Mouse (Mus musculus): ENCODE measurements around the gene Dnaja2. TPM values are rescaled to one million over a fixed set of nuclear protein-coding genes. Genes with fewer than 3 reads are reported as not detected.

Gene Dnaja2
- polyA plus RNA-seq (2015; fragmentation: Nextera tagmentation; extraction: Ambion mirVana) = 168 and 172 TPM in 2 replicates

- peaks cover 20% of the 10 kb centered on the region for H3K4me1 ChIP-seq (replicated peaks)
- peak; percentile 93 for ATAC-seq (ENCODE audit: low FRiP score)
- peak within 1 kb of the TSS; percentile 95 for H3K9ac ChIP-seq
- peak within 1 kb of the TSS; percentile 87 for H3K4me2 ChIP-seq
- WGBS = 1% methylated on average over 72 of the region's 77 CpGs
- H3K9me3 ChIP-seq = no peaks in the 10 kb centered on the region
- peak within 1 kb of the TSS; percentile 98 for H3K4me3 ChIP-seq
- H3K27ac ChIP-seq = peak within 1 kb of the TSS; percentile 95
- H3K36me3 ChIP-seq = peaks cover 20% of the 10 kb centered on the region
- no peaks in the 10 kb centered on the region for H3K27me3 ChIP-seq
These were observed at the start of gene Dnaja2 for GRCm38 (mm10) chr8:85555181-85556145. Gene Dnaja2 (minus strand): TSS chr8:85555344.

- Histone ChIP-seq H3K4me1 (replicated peaks) (no peaks in the 10 kb centered on the region), H3K9me3 (no peaks in the 10 kb centered on the region), H3K9ac (no peak overlapping the region), H3K4me3 (no peak overlapping the region), H3K36me3 (no peaks in the 10 kb centered on the region), H3K27me3 (no peaks in the 10 kb centered on the region), H3K4me2 (no peak overlapping the region), H3K27ac (no peak overlapping the region)
- 81% methylated on average over 4 of the region's 4 CpGs for WGBS
- no peak for ATAC-seq (ENCODE audit: low FRiP score)
These were observed 49.1 kb upstream of the Dnaja2 start for GRCm38 (mm10) chr8:85604201-85604600.

- 41% methylated on average over 8 of the region's 8 CpGs for WGBS
- no peaks in the 10 kb centered on the region for H3K36me3 ChIP-seq
- no peaks in the 10 kb centered on the region for H3K4me1 ChIP-seq (replicated peaks)
- H3K27ac ChIP-seq = no peak overlapping the region
- H3K4me2 ChIP-seq = no peak overlapping the region
- no peak overlapping the region for H3K4me3 ChIP-seq
- H3K9ac ChIP-seq = no peak overlapping the region
- no peaks in the 10 kb centered on the region for H3K9me3 ChIP-seq
- 0 out of 2 replicates have a peak, but pooled peaks have one; percentile 32 for ATAC-seq (ENCODE audit: low FRiP score)
- no peaks in the 10 kb centered on the region for H3K27me3 ChIP-seq
These were observed 48.2 kb upstream of the Dnaja2 start for GRCm38 (mm10) chr8:85603203-85603895.

DNA sequence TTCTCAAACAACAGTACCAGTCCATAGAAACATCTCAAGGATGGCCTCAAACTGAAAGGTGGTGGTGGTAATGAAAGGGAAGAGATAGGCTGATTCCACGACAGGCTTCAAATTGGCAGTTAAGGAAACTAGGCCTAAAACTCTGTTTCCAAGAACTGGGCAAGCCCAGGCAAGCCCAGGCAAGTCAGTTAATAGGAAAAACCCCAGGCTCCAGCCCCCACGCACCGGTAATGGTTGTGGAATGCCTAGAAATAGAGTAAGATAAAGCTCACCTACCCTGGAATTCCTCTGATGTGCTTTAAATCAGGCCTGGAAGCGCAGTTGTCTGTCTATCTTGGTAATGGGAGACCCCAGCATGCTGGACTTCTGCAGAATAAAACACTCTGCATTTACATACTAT lies 47.6 kb upstream of the Dnaja2 start:
- Histone ChIP-seq H3K9ac (no peak overlapping the region), H3K4me2 (no peak overlapping the region), H3K27me3 (no peaks in the 10 kb centered on the region), H3K9me3 (no peaks in the 10 kb centered on the region), H3K4me3 (no peak overlapping the region), H3K36me3 (no peaks in the 10 kb centered on the region), H3K27ac (no peak overlapping the region), H3K4me1 (replicated peaks) (no peaks in the 10 kb centered on the region)
- ATAC-seq (ENCODE audit: low FRiP score) = no peak
- 84% methylated on average over 4 of the region's 4 CpGs for WGBS

- no peak for ATAC-seq (ENCODE audit: low FRiP score)
- WGBS = 84% methylated on average over 8 of the region's 8 CpGs
- H3K9me3 ChIP-seq = no peaks in the 10 kb centered on the region
- no peaks in the 10 kb centered on the region for H3K4me1 ChIP-seq (replicated peaks)
- no peak overlapping the region for H3K9ac ChIP-seq
- no peaks in the 10 kb centered on the region for H3K27me3 ChIP-seq
- no peak overlapping the region for H3K27ac ChIP-seq
- H3K36me3 ChIP-seq = no peaks in the 10 kb centered on the region
- H3K4me2 ChIP-seq = no peak overlapping the region
- H3K4me3 ChIP-seq = no peak overlapping the region
These were observed 46.6 kb upstream of the Dnaja2 start for GRCm38 (mm10) chr8:85601741-85602140.

- H3K9ac ChIP-seq = no peak overlapping the region
- H3K4me3 ChIP-seq = no peak overlapping the region
- H3K4me2 ChIP-seq = no peak overlapping the region
- no peaks in the 10 kb centered on the region for H3K27me3 ChIP-seq
- no peak for ATAC-seq (ENCODE audit: low FRiP score)
- WGBS = 71% methylated on average over 8 of the region's 8 CpGs
- no peaks in the 10 kb centered on the region for H3K36me3 ChIP-seq
- peaks cover 4% of the 10 kb centered on the region; the same call in 1 of the 2 replicates for H3K4me1 ChIP-seq (replicated peaks)
- H3K27ac ChIP-seq = no peak overlapping the region
- no peaks in the 10 kb centered on the region for H3K9me3 ChIP-seq
These were observed 42.5 kb upstream of the Dnaja2 start for GRCm38 (mm10) chr8:85597413-85598191.

- no peak for ATAC-seq (ENCODE audit: low FRiP score)
- Histone ChIP-seq H3K27ac (no peak overlapping the region), H3K27me3 (no peaks in the 10 kb centered on the region), H3K4me3 (no peak overlapping the region), H3K9ac (no peak overlapping the region), H3K9me3 (no peaks in the 10 kb centered on the region), H3K4me1 (replicated peaks) (peaks cover 4% of the 10 kb centered on the region; the same call in 1 of the 2 replicates), H3K4me2 (no peak overlapping the region), H3K36me3 (no peaks in the 10 kb centered on the region)
- 38% methylated on average over 6 of the region's 6 CpGs for WGBS
These were observed 40.2 kb upstream of the Dnaja2 start for GRCm38 (mm10) chr8:85595391-85595790.

- no peak overlapping the region for H3K9ac ChIP-seq
- no peak overlapping the region for H3K27ac ChIP-seq
- no peak overlapping the region for H3K4me3 ChIP-seq
- no peaks in the 10 kb centered on the region for H3K9me3 ChIP-seq
- WGBS = 49% methylated on average over 2 of the region's 3 CpGs
- H3K4me1 ChIP-seq (replicated peaks) = peaks cover 4% of the 10 kb centered on the region; the same call in 1 of the 2 replicates
- no peak for ATAC-seq (ENCODE audit: low FRiP score)
- H3K36me3 ChIP-seq = no peaks in the 10 kb centered on the region
- H3K4me2 ChIP-seq = no peak overlapping the region
- H3K27me3 ChIP-seq = no peaks in the 10 kb centered on the region
These were observed 39.8 kb upstream of the Dnaja2 start for GRCm38 (mm10) chr8:85594983-85595382.

- H3K27me3 ChIP-seq = no peaks in the 10 kb centered on the region
- no peak overlapping the region for H3K27ac ChIP-seq
- H3K9me3 ChIP-seq = no peaks in the 10 kb centered on the region
- peaks cover 4% of the 10 kb centered on the region; the same call in 1 of the 2 replicates for H3K4me1 ChIP-seq (replicated peaks)
- H3K4me3 ChIP-seq = no peak overlapping the region
- 95% methylated on average over 3 of the region's 3 CpGs for WGBS
- H3K9ac ChIP-seq = no peak overlapping the region
- no peak overlapping the region for H3K4me2 ChIP-seq
- no peaks in the 10 kb centered on the region for H3K36me3 ChIP-seq
- no peak for ATAC-seq (ENCODE audit: low FRiP score)
These were observed 38.2 kb upstream of the Dnaja2 start for GRCm38 (mm10) chr8:85593324-85593723.

DNA sequence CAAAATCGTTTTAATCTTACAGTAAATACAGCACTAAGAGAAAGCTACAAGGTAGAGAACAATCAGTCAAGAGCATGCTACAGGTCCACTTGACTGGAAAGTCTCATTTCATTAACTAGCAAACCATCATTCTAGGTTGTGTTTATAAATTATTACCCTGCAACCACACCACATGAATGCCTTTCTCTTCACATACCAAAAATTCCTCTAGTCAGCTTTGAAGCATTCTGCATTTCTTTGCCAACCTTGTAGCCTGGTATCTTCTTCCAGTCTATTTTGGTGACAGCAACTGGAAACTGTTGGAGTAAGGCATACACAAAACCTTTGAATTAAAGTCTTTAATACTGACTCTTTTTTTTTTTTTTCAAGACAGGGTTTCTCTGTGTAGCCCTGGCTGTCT lies 36.4 kb upstream of the Dnaja2 start:
- Histone ChIP-seq H3K27ac (no peak overlapping the region), H3K4me2 (no peak overlapping the region), H3K36me3 (no peaks in the 10 kb centered on the region), H3K27me3 (no peaks in the 10 kb centered on the region), H3K9ac (no peak overlapping the region), H3K4me3 (no peak overlapping the region), H3K4me1 (replicated peaks) (peaks cover 4% of the 10 kb centered on the region; the same call in 1 of the 2 replicates), H3K9me3 (no peaks in the 10 kb centered on the region)
- no peak for ATAC-seq (ENCODE audit: low FRiP score)
- WGBS = 88% methylated on average over 1 of the region's 1 CpGs

GRCm38 (mm10) chr8:85590258-85590657 lies 35.1 kb upstream of the Dnaja2 start:
- no peaks in the 10 kb centered on the region for H3K27me3 ChIP-seq

GRCm38 (mm10) chr8:85588596-85588995 lies 33.5 kb upstream of the Dnaja2 start:
- no peaks in the 10 kb centered on the region for H3K4me1 ChIP-seq (replicated peaks)
- no peaks in the 10 kb centered on the region for H3K9me3 ChIP-seq
- no peak overlapping the region for H3K4me3 ChIP-seq
- no peaks in the 10 kb centered on the region for H3K27me3 ChIP-seq
- no peak overlapping the region for H3K9ac ChIP-seq
- no peaks in the 10 kb centered on the region for H3K36me3 ChIP-seq
- 81% methylated on average over 2 of the region's 2 CpGs for WGBS
- ATAC-seq (ENCODE audit: low FRiP score) = no peak
- H3K27ac ChIP-seq = no peak overlapping the region
- no peak overlapping the region for H3K4me2 ChIP-seq

More at GRCm38 (mm10) chr8:85590258-85590657, 35.1 kb upstream of the Dnaja2 start:
- Histone ChIP-seq H3K4me3 (no peak overlapping the region), H3K4me1 (replicated peaks) (no peaks in the 10 kb centered on the region), H3K9me3 (no peaks in the 10 kb centered on the region), H3K36me3 (no peaks in the 10 kb centered on the region), H3K9ac (no peak overlapping the region), H3K4me2 (no peak overlapping the region), H3K27ac (no peak overlapping the region)
- no peak for ATAC-seq (ENCODE audit: low FRiP score)
- WGBS = 83% methylated on average over 1 of the region's 1 CpGs
